Mouse (Mus musculus) embryonic facial prominence, embryonic 10.5 days (tissue): Measurements from ENCODE around the gene Klrb1b. TPM values are rescaled to one million over a fixed set of nuclear protein-coding genes. Genes with fewer than 3 reads are reported as not detected.

ENCODE experiments used
- DNase-seq: peaks from one replicate; pipeline ENCODE4 v3.0.0-alpha.2; 2017; ENCODE audit warnings: low spot score
- H3K27ac ChIP-seq: fragments of 300-500 bp; sonication (generic); replicated peaks from 2 replicates; pipeline ENCODE4 v1.5.1; 2016; ENCODE audit warnings: mild to moderate bottlenecking
- H3K27me3 ChIP-seq: fragments of 300-500 bp; sonication (generic); replicated peaks from 2 replicates; pipeline ENCODE4 v1.6.1; 2016; ENCODE audit warnings: low read depth, mild to moderate bottlenecking; ENCODE audit not compliant: poor library complexity, severe bottlenecking
- H3K36me3 ChIP-seq: fragments of 300-500 bp; sonication (generic); replicated peaks from 2 replicates; pipeline ENCODE4 v1.6.1; 2016; ENCODE audit warnings: mild to moderate bottlenecking, moderate library complexity
- H3K4me1 ChIP-seq: fragments of 300-500 bp; sonication (generic); 2 replicates; pipeline ENCODE4 v1.6.1; 2016
- H3K4me3 ChIP-seq: fragments of 300-500 bp; sonication (generic); 2 replicates; pipeline ENCODE4 v1.5.1; 2016; ENCODE audit warnings: mild to moderate bottlenecking, moderate library complexity
- H3K9me3 ChIP-seq: fragments of 300-500 bp; sonication (generic); 2 replicates; pipeline ENCODE4 v1.6.1; 2016; ENCODE audit warnings: mild to moderate bottlenecking
- WGBS: fragments of 180-500 bp; shearing (Covaris S2); methylation state at CpG from one replicate; pipeline ENCODE4 v1.1.7; 2016; 5-methylcytosine and 5-hydroxymethylcytosine counted together
- polyA plus RNA-seq: library from polyadenylated mRNA; unstranded; fragments of >200 nt; fragmentation: Nextera tagmentation; extraction: Ambion mirVana; gene quantifications from 2 replicates; pipeline ENCODE4 v1.2.1, GENCODE M21; 2016

Gene Klrb1b
- polyA plus RNA-seq, 1 experiment from 2014 or later, result not detected

DNA sequence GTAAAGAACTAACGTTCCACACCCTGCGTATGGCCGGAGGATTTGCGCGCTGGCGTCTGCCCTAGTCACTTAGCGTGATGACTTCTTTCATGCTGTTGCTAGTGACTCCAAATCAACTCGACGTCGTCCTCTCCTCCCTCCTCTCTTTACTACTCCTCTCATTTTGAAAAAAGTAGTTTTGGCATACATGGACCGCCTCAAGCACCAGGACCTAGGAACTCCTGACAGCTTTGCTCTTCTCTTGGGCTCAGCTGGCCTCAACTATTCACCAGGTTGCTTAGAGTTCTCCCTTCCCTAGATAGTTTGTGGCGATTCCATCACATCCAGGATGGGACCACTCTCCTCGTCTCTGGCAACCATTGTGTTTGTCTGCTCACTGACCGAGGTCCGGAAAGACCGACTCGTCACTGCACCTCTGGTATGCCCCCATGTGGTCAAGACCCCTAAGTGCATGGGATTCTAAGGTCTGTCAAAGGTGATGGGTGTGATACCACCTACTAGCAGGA, 13.2 kb upstream of the Klrb1b start:
- H3K4me3 ChIP-seq, result peak overlapping the region; percentile 74
- peak overlapping the region; percentile 85 for H3K27ac ChIP-seq
- no peaks in the 10 kb centered on the region for H3K9me3 ChIP-seq
- WGBS, result under 1% methylated on average over 17 of the region's 17 CpGs
- peak; percentile 89 for DNase-seq
- no peaks in the 10 kb centered on the region for H3K36me3 ChIP-seq
- H3K4me1 ChIP-seq, result peaks cover 28% of the 10 kb centered on the region
- H3K27me3 ChIP-seq, result 0 out of 2 replicates have a peak, but pooled peaks cover 5% of the 10 kb centered on the region

- peak overlapping the region; percentile 94 for H3K27ac ChIP-seq
- H3K36me3 ChIP-seq, result no peaks in the 10 kb centered on the region
- peak overlapping the region; percentile 74 for H3K4me3 ChIP-seq
- H3K9me3 ChIP-seq, result no peaks in the 10 kb centered on the region
- H3K27me3 ChIP-seq, result 0 out of 2 replicates have a peak, but pooled peaks cover 5% of the 10 kb centered on the region
- under 1% methylated on average over 49 of the region's 49 CpGs for WGBS
- peaks cover 23% of the 10 kb centered on the region for H3K4me1 ChIP-seq
- peak; percentile 88 for DNase-seq
Measured at GRCm38 (mm10) chr6:128838342-128839265, 12.5 kb upstream of the Klrb1b start.

- DNase-seq, result peak; percentile 65
- 0 out of 2 replicates have a peak, but pooled peaks cover 5% of the 10 kb centered on the region for H3K27me3 ChIP-seq
- peaks cover 23% of the 10 kb centered on the region for H3K4me1 ChIP-seq
- WGBS, result 3% methylated on average over 14 of the region's 14 CpGs
- no peaks in the 10 kb centered on the region for H3K36me3 ChIP-seq
- H3K9me3 ChIP-seq, result no peaks in the 10 kb centered on the region
- H3K27ac ChIP-seq, result peak overlapping the region; percentile 87
- H3K4me3 ChIP-seq, result peak overlapping the region; percentile 74
Measured at GRCm38 (mm10) chr6:128837454-128838341, 11.6 kb upstream of the Klrb1b start.

- H3K4me1 ChIP-seq, result peaks cover 19% of the 10 kb centered on the region
- 0 out of 2 replicates have a peak, but pooled peaks cover 4% of the 10 kb centered on the region for H3K27me3 ChIP-seq
- peak overlapping the region; percentile 74; the same call in 1 of the 2 replicates for H3K4me3 ChIP-seq
- H3K9me3 ChIP-seq, result no peaks in the 10 kb centered on the region
- no peak for DNase-seq
- H3K27ac ChIP-seq, result peak overlapping the region; percentile 87
- WGBS, result 83% methylated on average over 6 of the region's 6 CpGs
- H3K36me3 ChIP-seq, result no peaks in the 10 kb centered on the region
Measured at GRCm38 (mm10) chr6:128836955-128837334, 10.8 kb upstream of the Klrb1b start.

DNA sequence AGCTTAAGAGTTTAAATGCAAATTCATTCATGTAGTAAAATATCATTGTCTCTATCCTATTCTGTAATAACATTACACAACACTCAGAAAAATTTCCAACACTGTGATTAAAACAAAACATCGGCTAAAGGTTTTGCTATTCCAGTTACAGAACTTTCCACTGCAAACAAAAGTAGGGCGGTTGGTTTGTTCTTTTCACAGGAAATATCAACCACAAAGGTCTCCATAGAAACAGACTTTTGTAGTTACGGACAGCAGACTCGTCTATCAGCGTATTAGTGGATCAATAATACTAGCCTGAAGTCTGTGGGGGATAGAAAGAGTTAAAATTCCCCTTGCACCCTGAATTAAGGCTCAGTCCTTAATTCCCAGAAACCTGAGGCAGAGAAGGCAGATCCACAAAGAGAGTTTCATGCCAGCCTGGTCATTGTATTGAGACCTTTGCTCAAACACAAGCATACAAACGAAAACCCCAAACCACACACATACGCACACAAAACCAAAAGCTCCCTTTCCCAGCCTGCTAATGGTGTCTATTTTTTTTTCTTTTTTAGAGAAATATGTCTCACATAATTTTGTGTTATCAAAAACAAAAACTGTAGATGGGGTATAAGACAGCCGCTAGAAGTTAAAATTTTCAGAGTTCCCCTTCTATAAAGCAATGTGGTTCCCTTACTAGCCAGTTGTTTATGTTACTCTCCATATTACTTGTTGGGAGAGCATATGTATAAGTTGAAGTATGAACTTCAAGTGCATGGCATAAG, 10.2 kb upstream of the Klrb1b start:
- WGBS, result 85% methylated on average over 8 of the region's 8 CpGs
- no peaks in the 10 kb centered on the region for H3K36me3 ChIP-seq
- DNase-seq, result no peak
- no peak overlapping the region for H3K4me3 ChIP-seq
- peaks cover 13% of the 10 kb centered on the region for H3K4me1 ChIP-seq
- H3K27me3 ChIP-seq, result no peaks in the 10 kb centered on the region
- H3K9me3 ChIP-seq, result no peaks in the 10 kb centered on the region
- no peak overlapping the region for H3K27ac ChIP-seq

DNA sequence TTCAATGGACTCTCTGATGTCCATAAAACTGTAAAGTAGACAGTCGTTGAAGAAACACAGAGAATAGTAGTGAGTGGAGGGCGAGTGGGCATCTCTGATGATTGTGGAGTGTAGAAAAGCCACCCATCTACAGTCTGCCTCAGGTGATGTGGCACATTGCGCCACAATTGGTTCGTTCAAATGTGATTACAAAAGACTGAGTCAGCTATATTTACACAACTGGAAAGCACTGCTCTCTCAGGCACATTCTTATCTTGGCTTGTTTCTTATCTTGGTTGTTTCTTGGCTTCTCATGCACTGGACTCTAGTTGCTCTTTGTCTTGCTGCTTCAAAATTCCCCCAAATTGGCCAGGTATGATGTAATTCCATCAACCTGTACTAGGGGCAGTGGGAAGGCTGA, 9.4 kb upstream of the Klrb1b start:
- DNase-seq, result no peak
- 89% methylated on average over 4 of the region's 4 CpGs for WGBS

GRCm38 (mm10) chr6:128833046-128833445, 6.9 kb upstream of the Klrb1b start:
- Histone ChIP-seq H3K4me3 (no peak overlapping the region), H3K27me3 (no peaks in the 10 kb centered on the region), H3K9me3 (no peaks in the 10 kb centered on the region), H3K27ac (no peak overlapping the region), H3K4me1 (peaks cover 7% of the 10 kb centered on the region; the same call in 1 of the 2 replicates), H3K36me3 (no peaks in the 10 kb centered on the region)
- DNase-seq, result no peak
- 85% methylated on average over 10 of the region's 10 CpGs for WGBS

More for the DNA sequence above, 9.4 kb upstream of the Klrb1b start:
- H3K27me3 ChIP-seq, result no peaks in the 10 kb centered on the region
- no peaks in the 10 kb centered on the region for H3K9me3 ChIP-seq
- H3K36me3 ChIP-seq, result no peaks in the 10 kb centered on the region
- no peak overlapping the region for H3K4me3 ChIP-seq
- H3K27ac ChIP-seq, result no peak overlapping the region
- H3K4me1 ChIP-seq, result peaks cover 11% of the 10 kb centered on the region

- WGBS, result 72% methylated on average over 4 of the region's 4 CpGs
- H3K9me3 ChIP-seq, result no peaks in the 10 kb centered on the region
- H3K4me3 ChIP-seq, result no peak overlapping the region
- no peak overlapping the region for H3K27ac ChIP-seq
- 0 out of 2 replicates have a peak, but pooled peaks cover 3% of the 10 kb centered on the region for H3K4me1 ChIP-seq
- H3K27me3 ChIP-seq, result no peaks in the 10 kb centered on the region
- H3K36me3 ChIP-seq, result no peaks in the 10 kb centered on the region
- DNase-seq, result no peak
Measured at GRCm38 (mm10) chr6:128829837-128830236, 3.7 kb upstream of the Klrb1b start.

DNA sequence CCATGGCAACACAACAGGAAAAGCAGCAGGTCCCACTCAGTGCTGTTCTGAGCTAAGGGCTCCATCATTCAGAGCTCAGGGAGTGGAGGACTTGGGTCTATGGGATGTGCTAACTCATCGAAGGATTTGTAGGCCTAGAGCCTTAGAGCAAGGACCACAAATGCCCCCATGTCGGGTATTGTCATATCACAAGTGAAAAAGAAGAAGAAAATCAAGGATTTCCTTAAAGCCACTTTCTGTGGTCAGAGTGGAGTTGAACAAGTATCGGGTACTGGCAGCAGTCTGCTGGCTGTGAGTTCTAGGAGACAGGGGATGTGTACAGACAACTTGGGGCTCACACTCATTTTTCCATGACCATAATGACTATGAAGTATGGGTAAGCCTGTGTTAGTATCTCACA, 650 bp upstream of the Klrb1b start:
- Histone ChIP-seq H3K36me3 (no peaks in the 10 kb centered on the region), H3K27me3 (no peaks in the 10 kb centered on the region), H3K27ac (no peak overlapping the region), H3K9me3 (no peaks in the 10 kb centered on the region), H3K4me1 (0 out of 2 replicates have a peak, but pooled peaks cover 3% of the 10 kb centered on the region), H3K4me3 (no peak overlapping the region)
- no peak for DNase-seq
- 86% methylated on average over 3 of the region's 3 CpGs for WGBS

DNA sequence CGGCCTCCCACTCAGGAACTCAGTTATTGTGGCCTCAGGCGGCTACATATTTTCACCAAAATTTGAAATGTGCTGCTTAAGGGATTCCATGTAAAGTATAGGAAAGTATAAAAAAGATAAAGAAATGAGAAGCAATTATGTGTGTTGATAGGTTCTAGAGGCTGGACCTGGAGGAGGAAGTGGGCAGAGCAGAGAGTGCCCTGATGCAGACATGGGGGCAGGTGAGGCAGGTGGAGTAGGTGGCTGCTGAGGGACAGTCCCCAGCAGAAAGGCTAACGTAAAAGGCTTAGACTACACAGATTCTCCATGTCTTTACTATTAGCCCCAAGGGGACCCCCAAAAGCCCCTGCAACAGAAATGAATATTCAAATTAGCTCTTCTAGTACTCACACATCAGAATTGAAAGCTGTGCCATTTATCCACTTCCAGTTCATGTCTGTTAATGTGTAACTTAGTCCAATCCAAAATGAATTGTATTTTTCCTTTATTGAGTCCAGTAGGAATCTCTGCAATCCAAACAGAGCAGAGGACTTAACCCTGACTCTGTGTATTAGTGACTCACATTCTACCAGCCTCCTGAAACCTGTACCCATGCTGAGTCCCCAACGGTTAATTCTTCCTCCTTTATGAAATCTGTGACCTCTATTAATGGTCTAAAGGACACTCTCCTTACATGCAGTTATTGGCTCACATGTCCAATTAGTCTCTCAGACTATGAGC, 7.9 kb downstream of the Klrb1b start:
- no peak for DNase-seq
- Histone ChIP-seq H3K9me3 (no peaks in the 10 kb centered on the region), H3K27ac (no peak overlapping the region), H3K4me1 (no peaks in the 10 kb centered on the region), H3K36me3 (no peaks in the 10 kb centered on the region), H3K4me3 (no peak overlapping the region), H3K27me3 (no peaks in the 10 kb centered on the region)
- 81% methylated on average over 4 of the region's 4 CpGs for WGBS

- H3K27me3 ChIP-seq, result no peaks in the 10 kb centered on the region
- peak; percentile 20 for DNase-seq
- no peak overlapping the region for H3K4me3 ChIP-seq
- H3K27ac ChIP-seq, result no peak overlapping the region
- H3K9me3 ChIP-seq, result no peaks in the 10 kb centered on the region
- H3K36me3 ChIP-seq, result no peaks in the 10 kb centered on the region
- H3K4me1 ChIP-seq, result no peaks in the 10 kb centered on the region
- WGBS, result 87% methylated on average over 5 of the region's 5 CpGs
Measured at GRCm38 (mm10) chr6:128808532-128808931, 17.6 kb downstream of the Klrb1b start.
